13 mouse cellular contexts compared by ENCODE assay signal in the genomic region with DNA sequence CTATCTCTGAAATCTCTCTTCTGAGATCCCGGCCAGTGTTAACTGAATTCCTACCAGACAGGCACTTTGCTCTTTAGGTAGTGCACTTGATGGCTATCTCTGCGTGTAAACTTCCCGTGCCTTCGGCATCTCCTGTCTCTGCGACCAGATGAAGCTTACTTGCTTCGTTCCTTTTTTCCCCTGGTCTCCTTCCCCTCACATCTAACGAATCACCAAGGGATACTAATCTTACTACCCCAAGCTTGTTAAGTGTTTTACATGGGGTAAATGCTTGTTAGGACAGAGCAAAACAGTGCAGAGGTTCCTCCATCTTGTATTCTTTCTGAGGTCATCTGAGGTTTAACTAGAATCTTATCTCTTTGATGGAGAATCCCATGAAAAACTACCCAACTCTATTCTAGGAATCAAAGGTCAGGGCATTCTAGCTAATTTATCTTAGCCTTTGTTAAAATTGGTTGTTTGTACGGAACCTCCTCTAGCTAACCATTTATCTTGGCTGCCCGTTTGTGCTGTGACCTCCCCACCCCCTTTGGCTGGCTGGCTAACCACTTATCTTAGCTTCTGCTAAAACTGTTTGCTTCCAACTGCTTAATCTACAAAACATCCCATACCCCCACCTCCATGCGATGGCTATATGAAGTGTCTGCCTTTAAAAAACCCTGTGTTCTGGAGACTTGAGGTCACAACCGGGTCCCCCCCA.
A peak's percentile ranks its signal among the peaks of the same experiment; 100 is the strongest.
DNase-seq lines count a peak whose midpoint lies in the region; ATAC-seq lines count a peak whose summit lies in the region.
"Had no signal": no experiment of that assay in that cellular context is flagged by ENCODE, and none has a peak within 500 bp of the region (broad histone marks: within the 10 kb centered on the region; RNA-seq: fewer than 3 reads in every experiment).

No protein-coding gene starts in this region.

- intact Hi-C loops in gastrocnemius, postnatal 36 days (cut with DNase I): no loop called here

- H3K4me3 ChIP-seq in heart, embryonic 10.5 days: no peak overlapping the region
- H3K4me3 ChIP-seq in liver, embryonic 15.5 days (replicated peaks): no peak overlapping the region
- no peak overlapping the region for H3K4me3 ChIP-seq in hindbrain, embryonic 11.5 days (ENCODE audit: low read depth, low read length)
- H3K4me3 ChIP-seq in midbrain, embryonic 10.5 days: no peak overlapping the region

- H3K27ac ChIP-seq in heart, embryonic 10.5 days: peak overlapping the region; percentile 64; the same call in 1 of the 2 replicates
- H3K27ac ChIP-seq in liver, embryonic 15.5 days (replicated peaks): no peak overlapping the region
- H3K27ac ChIP-seq in hindbrain, embryonic 11.5 days (ENCODE audit: low read depth, low read length): no peak overlapping the region
- no peak overlapping the region for H3K27ac ChIP-seq in midbrain, embryonic 10.5 days (replicated peaks)

- H3K4me2 ChIP-seq in liver, embryonic 15.5 days: peak overlapping the region; percentile 4; the same call in 1 of the 2 replicates
- no peak overlapping the region for H3K4me2 ChIP-seq in hindbrain, embryonic 11.5 days (replicated peaks; ENCODE audit: low read depth, low read length)

- no peaks in the 10 kb centered on the region for H3K36me3 ChIP-seq in heart, embryonic 10.5 days
- no peaks in the 10 kb centered on the region for H3K36me3 ChIP-seq in liver, embryonic 15.5 days (replicated peaks)
- H3K36me3 ChIP-seq in hindbrain, embryonic 11.5 days (ENCODE audit: control insufficient read depth, insufficient read depth, low read length): no peaks in the 10 kb centered on the region
- H3K36me3 ChIP-seq in midbrain, embryonic 10.5 days: no peaks in the 10 kb centered on the region

- H3K4me1 ChIP-seq in heart, embryonic 10.5 days: peaks cover 70% of the 10 kb centered on the region
- H3K4me1 ChIP-seq in liver, embryonic 15.5 days (replicated peaks): peaks cover 56% of the 10 kb centered on the region
- H3K4me1 ChIP-seq in hindbrain, embryonic 11.5 days (replicated peaks; ENCODE audit: control insufficient read depth, insufficient read depth, low read length): no peaks in the 10 kb centered on the region
- H3K4me1 ChIP-seq in midbrain, embryonic 10.5 days: peaks cover 29% of the 10 kb centered on the region; the same call in 1 of the 2 replicates

- WGBS in heart, embryonic 10.5 days: 20% methylated on average over 11 of the region's 11 CpGs
- 8% methylated on average over 11 of the region's 11 CpGs for WGBS in liver, embryonic 15.5 days (ENCODE audit: insufficient replicate concordance)
- 69% methylated on average over 11 of the region's 11 CpGs for WGBS in hindbrain, embryonic 11.5 days
- WGBS in midbrain, embryonic 10.5 days: 82% methylated on average over 11 of the region's 11 CpGs

- no peaks in the 10 kb centered on the region for H3K27me3 ChIP-seq in heart, embryonic 10.5 days (ENCODE audit: insufficient read depth, poor library complexity, severe bottlenecking)
- no peaks in the 10 kb centered on the region for H3K27me3 ChIP-seq in liver, embryonic 15.5 days
- H3K27me3 ChIP-seq in hindbrain, embryonic 11.5 days (ENCODE audit: control insufficient read depth, insufficient read depth, low read length): no peaks in the 10 kb centered on the region
- no peaks in the 10 kb centered on the region for H3K27me3 ChIP-seq in midbrain, embryonic 10.5 days (ENCODE audit: low read depth, poor library complexity, severe bottlenecking)
- H3K27me3 ChIP-seq: megakaryocyte, embryonic 14.5 days had no signal

- ATAC-seq in liver, embryonic 15.5 days (ENCODE audit: insufficient read depth): peak; percentile 44
- ATAC-seq in hindbrain, embryonic 11.5 days (ENCODE audit: low FRiP score): no peak

- no peak overlapping the region for H3K9ac ChIP-seq in liver, embryonic 15.5 days
- no peak overlapping the region for H3K9ac ChIP-seq in hindbrain, embryonic 11.5 days (ENCODE audit: low read depth, low read length)

- peak; percentile 79 for DNase-seq in heart, embryonic 10.5 days (ENCODE audit: low spot score)
- no peak for DNase-seq in heart, adult 8-10 months (ENCODE audit: low spot score)
- peak; percentile 64 for DNase-seq in adrenal gland, postnatal 10 days
- DNase-seq in kidney, adult 8-10 months: peak; percentile 67 to 69
- DNase-seq in hindbrain, embryonic 11.5 days (ENCODE audit: low spot score): no peak
- DNase-seq in midbrain, embryonic 10.5 days (ENCODE audit: low spot score): no peak
- no peak for DNase-seq in gastrocnemius, postnatal 36 days
- DNase-seq: cerebellum, adult 11-12 months; lung, adult 18-20 months; right cerebral cortex, adult 18-20 months; thymus, adult 2 months had no signal

- H3K9me3 ChIP-seq in heart, embryonic 10.5 days: no peaks in the 10 kb centered on the region
- no peaks in the 10 kb centered on the region for H3K9me3 ChIP-seq in liver, embryonic 15.5 days (replicated peaks)
- H3K9me3 ChIP-seq in hindbrain, embryonic 11.5 days (ENCODE audit: control insufficient read depth, low read length): no peaks in the 10 kb centered on the region
- no peaks in the 10 kb centered on the region for H3K9me3 ChIP-seq in midbrain, embryonic 10.5 days (replicated peaks)

Comparison
In these comparisons a context has a peak if more than half of its experiments do, and no peak if none do; other contexts are left out.
1. DNase-seq: peak in heart, embryonic 10.5 days (single experiment), adrenal gland, postnatal 10 days (single experiment) and kidney, adult 8-10 months (2 of 2); none in heart, adult 8-10 months (single experiment), hindbrain, embryonic 11.5 days (single experiment), midbrain, embryonic 10.5 days (single experiment) and gastrocnemius, postnatal 36 days (0 of 2).